Mouse (Mus musculus): Measurements from ENCODE around the gene Trnau1ap.

- no peak for TF ChIP-seq CTCF (IDR thresholded peaks at IDR 0.05; ENCODE audit: low read depth, low read length)
- TF ChIP-seq GATA1 (IDR thresholded peaks at IDR 0.05; ENCODE audit: borderline replicate concordance, low read length), result no peak
- no peak for TF ChIP-seq GATA2 (IDR thresholded peaks at IDR 0.05; ENCODE audit: borderline replicate concordance, low read depth, low read length)
These were observed 29.5 kb downstream of the Trnau1ap start for GRCm38 (mm10) chr4:132299849-132300248.
